Mouse (Mus musculus): ENCODE measurements around the gene Paxip1. TPM values are rescaled to one million over a fixed set of nuclear protein-coding genes. Genes with fewer than 3 reads are reported as not detected.
A peak's percentile ranks its signal among the peaks of the same experiment; 100 is the strongest.

The Paxip1 gene
- polyA plus RNA-seq, 1 experiment: 33.4 TPM

DNA sequence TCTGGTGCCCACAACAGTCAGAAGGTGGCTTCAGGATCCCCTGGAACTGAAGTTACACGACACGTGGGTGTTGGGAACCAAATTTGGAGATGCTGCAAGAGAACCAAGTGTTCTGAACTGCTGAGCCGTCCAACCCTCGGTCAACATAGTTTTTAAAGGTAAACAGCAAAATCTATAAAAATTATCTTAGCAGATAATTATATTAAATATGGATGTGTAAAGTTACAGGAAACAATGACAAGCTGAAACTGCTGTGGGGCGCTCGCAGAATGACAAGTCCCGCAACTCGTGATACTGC, 631 bp upstream of the Paxip1 start:
- TF ChIP-seq POLR2A (IDR thresholded peaks at IDR 0.05; ENCODE audit: extremely low read depth, insufficient read depth, low read length): no peak
- no peak for TF ChIP-seq CTCF (IDR thresholded peaks at IDR 0.05; ENCODE audit: extremely low read depth, insufficient read depth, low read length)
- no peak overlapping the region for H3K27ac ChIP-seq (ENCODE audit: insufficient read depth, low read length)
- peaks cover 5% of the 10 kb centered on the region; the same call in 1 of the 2 replicates for H3K4me1 ChIP-seq (ENCODE audit: control insufficient read depth, insufficient read depth, low read length)
- peak overlapping the region; percentile 85 for H3K4me3 ChIP-seq (ENCODE audit: insufficient read depth, low read length)

DNA sequence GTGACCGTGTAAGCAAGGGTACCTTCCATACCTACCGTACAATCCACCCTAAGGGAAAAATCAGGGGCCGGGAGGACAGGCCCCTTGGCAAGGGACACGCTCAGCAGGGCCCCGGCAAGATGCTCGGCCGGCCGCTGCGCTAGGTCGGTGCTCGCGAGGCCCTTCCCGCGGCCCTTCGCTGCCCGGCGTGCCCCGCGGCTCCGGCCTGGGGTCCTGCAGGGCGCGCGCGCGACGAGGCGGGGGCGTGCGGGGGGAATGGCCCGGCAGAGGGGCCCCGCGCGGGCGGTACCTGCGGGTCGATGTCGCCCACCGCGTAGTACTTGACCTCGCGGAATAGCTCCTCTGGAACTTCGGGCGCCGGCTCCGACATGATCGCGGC, 592 bp downstream of the Paxip1 start:
- TF ChIP-seq CTCF (IDR thresholded peaks at IDR 0.05; ENCODE audit: extremely low read depth, insufficient read depth, low read length) (no peak), POLR2A (IDR thresholded peaks at IDR 0.05; ENCODE audit: extremely low read depth, insufficient read depth, low read length) (no peak)
- Histone ChIP-seq H3K4me1 (ENCODE audit: control insufficient read depth, insufficient read depth, low read length) (peaks cover 5% of the 10 kb centered on the region; the same call in 1 of the 2 replicates), H3K27ac (ENCODE audit: insufficient read depth, low read length) (peak overlapping the region; percentile 86; the same call in 1 of the 2 replicates), H3K4me3 (ENCODE audit: insufficient read depth, low read length) (peak overlapping the region; percentile 85)

DNA sequence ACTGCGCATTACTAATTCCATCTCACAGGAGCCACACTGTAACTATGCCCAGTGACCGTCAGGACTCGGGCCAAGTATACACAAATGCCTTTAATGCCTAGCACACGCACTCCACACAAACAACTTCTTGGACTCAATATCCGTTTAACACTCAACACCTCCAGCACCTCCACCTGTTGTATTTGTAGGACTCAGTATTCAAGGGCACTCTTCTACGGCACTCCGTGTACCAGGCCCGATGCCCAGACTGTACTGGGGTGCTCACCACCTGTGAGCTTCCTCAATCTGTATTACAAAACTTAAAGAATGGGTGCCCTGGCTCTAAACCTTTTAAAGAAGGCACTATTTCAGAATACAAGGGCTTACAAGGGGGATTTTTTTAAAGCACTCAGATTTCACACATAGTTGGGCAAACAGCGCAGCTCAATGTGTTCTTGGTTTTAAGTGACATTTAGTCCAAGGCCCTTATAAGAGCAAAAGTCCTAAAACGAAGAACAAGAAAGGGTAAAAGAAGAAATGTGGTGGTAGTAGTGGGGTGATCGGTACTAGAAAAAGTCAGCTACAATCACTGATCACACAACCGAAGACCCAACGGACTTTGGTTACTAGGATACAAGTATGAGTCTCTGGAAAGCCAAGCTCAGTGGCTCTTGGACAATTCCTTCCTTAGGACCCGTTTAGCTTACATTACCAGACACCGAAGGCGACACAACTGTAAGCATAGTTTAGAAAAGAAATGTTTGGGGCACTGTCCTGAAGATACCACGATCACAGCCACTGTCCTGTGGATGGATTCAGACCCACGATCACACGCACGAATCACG, 1.2 kb downstream of the Paxip1 start:
- peak overlapping the region; percentile 85 for H3K4me3 ChIP-seq (ENCODE audit: insufficient read depth, low read length)
- no peak overlapping the region for H3K27ac ChIP-seq (ENCODE audit: insufficient read depth, low read length)
- peaks cover 5% of the 10 kb centered on the region; the same call in 1 of the 2 replicates for H3K4me1 ChIP-seq (ENCODE audit: control insufficient read depth, insufficient read depth, low read length)

DNA sequence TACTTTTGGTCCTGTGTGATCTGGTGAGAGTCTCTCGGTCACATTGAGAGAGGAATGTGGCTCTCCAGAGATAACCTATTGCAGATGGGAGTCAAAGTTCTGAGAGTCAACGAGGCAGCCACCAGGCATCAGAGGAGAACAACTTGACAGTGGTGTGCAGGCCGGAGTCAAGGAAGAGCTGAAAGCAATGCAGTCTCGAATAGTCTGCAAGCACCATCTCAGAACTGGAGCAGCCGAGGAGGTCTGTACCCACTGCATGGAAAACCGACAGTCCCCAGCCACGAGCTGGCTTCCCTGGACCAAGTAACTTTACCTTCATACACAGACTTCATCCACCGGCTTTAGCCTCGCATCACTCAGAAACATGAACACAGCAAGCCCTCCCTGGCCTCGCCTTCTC, 1.9 kb downstream of the Paxip1 start:
- H3K4me3 ChIP-seq (ENCODE audit: insufficient read depth, low read length): peak overlapping the region; percentile 85; the same call in 1 of the 2 replicates
- TF ChIP-seq POLR2A (IDR thresholded peaks at IDR 0.05; ENCODE audit: extremely low read depth, insufficient read depth, low read length) (no peak), CTCF (IDR thresholded peaks at IDR 0.05; ENCODE audit: extremely low read depth, insufficient read depth, low read length) (no peak)

More for the DNA sequence above, 1.2 kb downstream of the Paxip1 start:
- TF ChIP-seq POLR2A (IDR thresholded peaks at IDR 0.05; ENCODE audit: extremely low read depth, insufficient read depth, low read length) (no peak), CTCF (IDR thresholded peaks at IDR 0.05; ENCODE audit: extremely low read depth, insufficient read depth, low read length) (no peak)

DNA sequence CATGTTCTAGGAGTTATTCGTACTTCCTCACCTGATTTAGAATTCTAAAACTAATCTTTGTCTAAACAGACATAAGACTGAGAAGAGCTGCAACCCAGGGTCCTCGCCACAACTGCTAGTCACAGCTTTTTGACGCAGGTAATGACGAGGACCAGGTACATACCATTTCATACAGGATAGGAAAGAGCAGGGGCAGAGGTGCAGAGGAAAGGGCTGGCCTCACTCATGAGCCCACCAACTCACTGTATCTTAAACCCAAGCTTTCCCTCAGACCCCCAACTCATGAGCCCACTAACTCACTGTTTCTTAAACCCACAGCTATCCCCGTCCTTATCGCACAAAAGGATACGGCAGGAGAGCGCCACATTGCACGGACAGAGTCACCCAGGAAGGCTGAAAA, 8.1 kb downstream of the Paxip1 start:
- Histone ChIP-seq H3K4me1 (ENCODE audit: control insufficient read depth, insufficient read depth, low read length) (no peaks in the 10 kb centered on the region), H3K27ac (ENCODE audit: insufficient read depth, low read length) (no peak overlapping the region), H3K4me3 (ENCODE audit: insufficient read depth, low read length) (no peak overlapping the region)
- TF ChIP-seq CTCF (IDR thresholded peaks at IDR 0.05; ENCODE audit: extremely low read depth, insufficient read depth, low read length) (no peak), POLR2A (IDR thresholded peaks at IDR 0.05; ENCODE audit: extremely low read depth, insufficient read depth, low read length) (no peak)

More for the DNA sequence above, 1.9 kb downstream of the Paxip1 start:
- Histone ChIP-seq H3K27ac (ENCODE audit: insufficient read depth, low read length) (no peak overlapping the region), H3K4me1 (ENCODE audit: control insufficient read depth, insufficient read depth, low read length) (peaks cover 5% of the 10 kb centered on the region; the same call in 1 of the 2 replicates)

DNA sequence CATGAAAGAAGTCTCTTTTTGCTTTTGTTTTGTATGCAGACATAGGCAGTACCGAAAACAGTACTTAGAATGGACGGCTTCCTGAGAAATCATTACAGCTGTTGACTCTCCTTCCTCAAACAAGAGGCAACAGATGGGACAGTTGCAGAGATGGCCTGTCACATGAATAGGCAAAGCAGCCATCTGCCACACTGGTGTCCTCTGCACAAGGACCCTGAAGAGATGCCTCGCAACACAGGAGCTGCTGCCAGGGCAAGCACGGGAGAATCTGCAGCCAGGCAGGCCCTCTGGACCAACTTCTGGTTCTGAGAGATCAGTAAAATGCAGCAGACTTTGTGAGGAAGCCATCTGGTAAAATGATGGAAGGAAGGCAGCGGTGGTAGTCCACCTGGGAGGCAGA, 23.5 kb downstream of the Paxip1 start:
- no peak overlapping the region for H3K4me3 ChIP-seq (ENCODE audit: insufficient read depth, low read length)
- TF ChIP-seq CTCF (IDR thresholded peaks at IDR 0.05; ENCODE audit: extremely low read depth, insufficient read depth, low read length): no peak
- no peak overlapping the region for H3K27ac ChIP-seq (ENCODE audit: insufficient read depth, low read length)
- H3K4me1 ChIP-seq (ENCODE audit: control insufficient read depth, insufficient read depth, low read length): no peaks in the 10 kb centered on the region; the same call in 1 of the 2 replicates

DNA sequence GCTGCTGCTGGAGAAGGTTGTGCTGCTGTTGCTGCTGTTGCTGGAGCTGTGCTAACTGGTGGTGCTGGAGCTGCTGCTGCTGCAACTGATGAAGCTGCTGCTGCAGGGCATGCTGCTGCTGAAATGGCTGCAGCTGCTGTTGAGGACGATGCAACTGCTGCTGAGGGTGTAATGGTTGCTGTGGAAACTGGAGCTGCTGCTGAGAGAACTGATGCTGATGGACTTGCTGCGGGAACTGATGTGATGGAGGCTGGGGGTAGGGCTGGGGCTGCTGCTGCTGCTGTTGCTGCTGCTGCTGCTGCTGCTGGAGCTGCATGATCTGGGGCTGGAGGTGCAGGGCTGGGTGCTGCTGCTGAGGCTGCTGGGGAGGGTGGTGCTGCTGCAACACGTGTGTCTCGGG, 25.7 kb downstream of the Paxip1 start:
- Histone ChIP-seq H3K27ac (ENCODE audit: insufficient read depth, low read length) (no peak overlapping the region), H3K4me1 (ENCODE audit: control insufficient read depth, insufficient read depth, low read length) (no peaks in the 10 kb centered on the region; the same call in 1 of the 2 replicates), H3K4me3 (ENCODE audit: insufficient read depth, low read length) (no peak overlapping the region)
- TF ChIP-seq POLR2A (IDR thresholded peaks at IDR 0.05; ENCODE audit: extremely low read depth, insufficient read depth, low read length) (no peak), CTCF (IDR thresholded peaks at IDR 0.05; ENCODE audit: extremely low read depth, insufficient read depth, low read length) (no peak)

DNA sequence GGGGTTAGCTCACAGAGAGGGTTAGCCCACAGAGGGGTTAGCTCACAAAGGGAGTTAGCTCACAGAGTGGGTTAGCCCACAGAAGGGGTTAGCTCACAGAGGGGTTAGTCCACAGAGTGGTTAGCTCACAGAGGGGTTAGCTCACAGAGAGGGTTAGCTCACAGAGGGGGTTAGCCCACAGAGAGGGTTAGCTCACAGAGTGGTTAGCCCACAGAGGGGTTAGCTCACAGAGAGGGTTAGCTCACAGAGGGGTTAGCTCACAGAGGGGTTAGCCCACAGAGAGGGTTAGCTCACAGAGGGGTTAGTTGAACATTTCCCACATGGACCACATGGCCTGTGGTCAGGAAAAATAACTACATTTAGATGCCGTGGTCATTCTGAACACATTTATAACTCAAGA, 46.5 kb downstream of the Paxip1 start:
- no peak overlapping the region for H3K4me3 ChIP-seq (ENCODE audit: insufficient read depth, low read length)
- no peak overlapping the region for H3K27ac ChIP-seq (ENCODE audit: insufficient read depth, low read length)
- H3K4me1 ChIP-seq (ENCODE audit: control insufficient read depth, insufficient read depth, low read length): no peaks in the 10 kb centered on the region
- TF ChIP-seq CTCF (IDR thresholded peaks at IDR 0.05; ENCODE audit: extremely low read depth, insufficient read depth, low read length): no peak
- no peak for TF ChIP-seq POLR2A (IDR thresholded peaks at IDR 0.05; ENCODE audit: extremely low read depth, insufficient read depth, low read length)

DNA sequence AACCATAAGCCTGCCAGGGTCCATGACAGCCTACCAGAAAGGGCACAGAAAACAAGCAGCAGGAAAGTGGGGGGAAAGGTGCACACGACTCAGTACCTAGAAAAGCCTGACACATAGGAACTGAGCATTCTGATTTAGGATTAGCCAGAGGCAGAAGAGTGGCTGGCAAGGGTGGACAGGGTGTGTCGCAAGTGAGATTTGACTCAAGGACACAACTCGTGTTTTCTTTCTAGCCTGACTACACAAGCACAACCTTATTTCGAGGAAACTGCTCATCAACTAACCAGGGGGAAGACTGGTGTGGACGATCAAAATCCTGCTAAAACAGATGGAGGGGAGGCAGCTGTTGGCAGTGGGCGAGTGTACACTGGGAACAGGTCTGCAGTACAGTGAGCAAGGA, 52.3 kb downstream of the Paxip1 start:
- Histone ChIP-seq H3K4me1 (ENCODE audit: control insufficient read depth, insufficient read depth, low read length) (no peaks in the 10 kb centered on the region), H3K27ac (ENCODE audit: insufficient read depth, low read length) (no peak overlapping the region), H3K4me3 (ENCODE audit: insufficient read depth, low read length) (no peak overlapping the region)
- TF ChIP-seq POLR2A (IDR thresholded peaks at IDR 0.05; ENCODE audit: extremely low read depth, insufficient read depth, low read length) (no peak), CTCF (IDR thresholded peaks at IDR 0.05; ENCODE audit: extremely low read depth, insufficient read depth, low read length) (no peak)

DNA sequence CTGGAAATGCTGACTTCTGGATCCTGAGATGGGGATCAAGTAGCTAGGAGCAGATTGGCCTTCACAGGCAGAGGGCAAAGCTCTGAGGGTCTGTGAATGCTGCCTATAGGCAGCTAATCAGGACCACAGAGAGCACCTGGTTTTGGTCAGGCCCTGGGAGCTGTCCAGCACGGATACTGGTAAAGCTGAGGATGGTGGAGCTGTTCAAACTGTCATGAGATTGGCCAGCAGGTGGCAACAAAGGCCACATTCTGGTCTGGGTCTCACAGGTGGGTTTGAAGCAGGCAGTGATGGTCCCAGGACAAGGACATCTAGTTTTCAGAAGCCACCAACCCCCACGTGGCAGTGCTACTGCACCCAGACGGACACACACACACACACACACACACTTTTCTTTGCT, 54.3 kb downstream of the Paxip1 start:
- no peak overlapping the region for H3K27ac ChIP-seq (ENCODE audit: insufficient read depth, low read length)
- TF ChIP-seq POLR2A (IDR thresholded peaks at IDR 0.05; ENCODE audit: extremely low read depth, insufficient read depth, low read length): no peak
- peak; percentile 63 for TF ChIP-seq CTCF (IDR thresholded peaks at IDR 0.05; ENCODE audit: extremely low read depth, insufficient read depth, low read length)
- H3K4me3 ChIP-seq (ENCODE audit: insufficient read depth, low read length): no peak overlapping the region

More for the DNA sequence above, 54.3 kb downstream of the Paxip1 start:
- H3K4me1 ChIP-seq (ENCODE audit: control insufficient read depth, insufficient read depth, low read length): no peaks in the 10 kb centered on the region; the same call in none of the 2 replicates
